Mouse (Mus musculus) embryonic facial prominence, embryonic 14.5 days (tissue): Measurements from ENCODE around the gene Brpf3. TPM values are rescaled to one million over a fixed set of nuclear protein-coding genes. Genes with fewer than 3 reads are reported as not detected.
"Not testable (repeated sequence)": the region's sequence is repeated elsewhere in the genome, so short reads cannot be mapped to it uniquely, and the experiment has no call there.

Source experiments
- ATAC-seq: fragments of 200-750 bp; cut with Nextera tagmentation; 2 replicates; pipeline ENCODE4 v1.8.0; 2017; ENCODE audit warnings: low read depth, moderate number of reproducible peaks, moderate TSS enrichment
- DNase-seq: peaks from one replicate; pipeline ENCODE4 v3.0.0-alpha.2; 2015; ENCODE audit warnings: low spot score
- H3K27ac ChIP-seq: fragments of 300-500 bp; sonication (generic); replicated peaks from 2 replicates; pipeline ENCODE4 v1.5.1; 2014; ENCODE audit warnings: low read depth, mild to moderate bottlenecking, low read length, moderate library complexity
- H3K27me3 ChIP-seq: fragments of 300-500 bp; sonication (generic); replicated peaks from 2 replicates; pipeline ENCODE4 v1.6.1; 2014; ENCODE audit warnings: low read length; ENCODE audit not compliant: control insufficient read depth, insufficient read depth
- H3K36me3 ChIP-seq: fragments of 300-500 bp; sonication (generic); 2 replicates; pipeline ENCODE4 v1.6.1; 2014; ENCODE audit warnings: low read length, mixed read lengths; ENCODE audit not compliant: control insufficient read depth, insufficient read depth
- H3K4me1 ChIP-seq: fragments of 300-500 bp; sonication (generic); 2 replicates; pipeline ENCODE4 v1.6.1; 2014; ENCODE audit warnings: antibody characterized with exemption, low read length; ENCODE audit not compliant: control insufficient read depth, insufficient read depth
- H3K4me2 ChIP-seq: fragments of 300-500 bp; sonication (generic); 2 replicates; pipeline ENCODE4 v1.6.1; 2014; ENCODE audit warnings: low read depth, mild to moderate bottlenecking, low read length, moderate library complexity, mixed read lengths
- H3K4me3 ChIP-seq: fragments of 300-500 bp; sonication (generic); 2 replicates; pipeline ENCODE4 v1.5.1; 2014; ENCODE audit warnings: low read depth, mild to moderate bottlenecking, low read length
- H3K9ac ChIP-seq: fragments of 300-500 bp; sonication (generic); 2 replicates; pipeline ENCODE4 v1.6.1; 2014; ENCODE audit warnings: low read depth, mild to moderate bottlenecking, low read length, moderate library complexity, mixed read lengths
- H3K9me3 ChIP-seq: fragments of 300-500 bp; sonication (generic); 2 replicates; pipeline ENCODE4 v1.6.1; 2016; ENCODE audit warnings: low read length; ENCODE audit not compliant: control insufficient read depth
- WGBS: fragments of 180-500 bp; shearing (Covaris S2); extraction: QIAGEN DNeasy Blood & Tissue Kit; methylation state at CpG from one replicate; pipeline ENCODE4 v1.1.7; 2014; 5-methylcytosine and 5-hydroxymethylcytosine counted together
- polyA plus RNA-seq: library from polyadenylated mRNA; unstranded; fragments of >200 nt; fragmentation: Nextera tagmentation; extraction: Ambion mirVana; gene quantifications from 2 replicates; pipeline ENCODE4 v1.2.1, GENCODE M21; 2014

The Brpf3 gene
- polyA plus RNA-seq, 1 experiment from 2014 or later, result 10.2 TPM

GRCm38 (mm10) chr17:28831065-28831464 lies 30.2 kb downstream of the Brpf3 start:
- Histone ChIP-seq H3K4me3 (no peak overlapping the region), H3K9me3 (no peaks in the 10 kb centered on the region), H3K27ac (no peak overlapping the region), H3K27me3 (no peaks in the 10 kb centered on the region), H3K36me3 (peaks cover 95% of the 10 kb centered on the region), H3K9ac (no peak overlapping the region), H3K4me1 (no peaks in the 10 kb centered on the region), H3K4me2 (no peak overlapping the region)
- no peak for ATAC-seq
- DNase-seq, result no peak
- 72% methylated on average over 7 of the region's 8 CpGs for WGBS

GRCm38 (mm10) chr17:28832040-28832439 lies 31.1 kb downstream of the Brpf3 start:
- H3K4me2 ChIP-seq, result no peak overlapping the region
- ATAC-seq (no peak), DNase-seq (no peak)
- no peaks in the 10 kb centered on the region for H3K9me3 ChIP-seq
- 73% methylated on average over 9 of the region's 9 CpGs for WGBS
- H3K36me3 ChIP-seq, result peaks cover 96% of the 10 kb centered on the region
- no peak overlapping the region for H3K27ac ChIP-seq
- H3K9ac ChIP-seq, result no peak overlapping the region
- H3K4me1 ChIP-seq, result no peaks in the 10 kb centered on the region
- no peaks in the 10 kb centered on the region for H3K27me3 ChIP-seq
- H3K4me3 ChIP-seq, result no peak overlapping the region

GRCm38 (mm10) chr17:28832875-28833274 lies 32.0 kb downstream of the Brpf3 start:
- Histone ChIP-seq H3K27ac (no peak overlapping the region), H3K9me3 (no peaks in the 10 kb centered on the region), H3K4me3 (no peak overlapping the region), H3K27me3 (no peaks in the 10 kb centered on the region), H3K9ac (no peak overlapping the region), H3K4me2 (no peak overlapping the region), H3K4me1 (no peaks in the 10 kb centered on the region), H3K36me3 (peaks cover 96% of the 10 kb centered on the region)
- no peak for ATAC-seq
- 94% methylated on average over 3 of the region's 3 CpGs for WGBS
- DNase-seq, result no peak

GRCm38 (mm10) chr17:28834676-28835075 lies 33.8 kb downstream of the Brpf3 start:
- H3K36me3 ChIP-seq, result peaks cover 96% of the 10 kb centered on the region
- ATAC-seq, result no peak
- no peak overlapping the region for H3K9ac ChIP-seq
- H3K4me3 ChIP-seq, result no peak overlapping the region
- no peak for DNase-seq
- H3K4me2 ChIP-seq, result no peak overlapping the region
- WGBS, result 81% methylated on average over 10 of the region's 10 CpGs
- H3K27me3 ChIP-seq, result no peaks in the 10 kb centered on the region
- H3K4me1 ChIP-seq, result no peaks in the 10 kb centered on the region
- H3K9me3 ChIP-seq, result peaks cover 5% of the 10 kb centered on the region; the same call in 1 of the 2 replicates
- H3K27ac ChIP-seq, result no peak overlapping the region

- peaks cover 72% of the 10 kb centered on the region for H3K36me3 ChIP-seq
- ATAC-seq, result no peak
- DNase-seq, result no peak
- H3K4me2 ChIP-seq, result no peak overlapping the region
- 91% methylated on average over 7 of the region's 7 CpGs for WGBS
- no peak overlapping the region for H3K27ac ChIP-seq
- H3K9me3 ChIP-seq, result peaks cover 11% of the 10 kb centered on the region; the same call in 1 of the 2 replicates
- H3K9ac ChIP-seq, result no peak overlapping the region
- H3K27me3 ChIP-seq, result no peaks in the 10 kb centered on the region
- no peaks in the 10 kb centered on the region for H3K4me1 ChIP-seq
- no peak overlapping the region for H3K4me3 ChIP-seq
These were observed 37.0 kb downstream of the Brpf3 start for GRCm38 (mm10) chr17:28837840-28838239.

GRCm38 (mm10) chr17:28841947-28842346 lies 41.1 kb downstream of the Brpf3 start:
- not testable (repeated sequence) for H3K9ac ChIP-seq, H3K4me3 ChIP-seq, H3K27me3 ChIP-seq, H3K4me2 ChIP-seq, ATAC-seq, DNase-seq, H3K4me1 ChIP-seq, H3K27ac ChIP-seq
- peaks cover 33% of the 10 kb centered on the region for H3K36me3 ChIP-seq
- WGBS, result 95% methylated on average over 4 of the region's 4 CpGs
- peaks cover 11% of the 10 kb centered on the region; the same call in 1 of the 2 replicates for H3K9me3 ChIP-seq

GRCm38 (mm10) chr17:28843665-28844064 lies 42.8 kb downstream of the Brpf3 start:
- no peak overlapping the region for H3K4me3 ChIP-seq
- no peak overlapping the region for H3K9ac ChIP-seq
- H3K27ac ChIP-seq, result no peak overlapping the region
- WGBS, result 82% methylated on average over 5 of the region's 5 CpGs
- H3K4me1 ChIP-seq, result no peaks in the 10 kb centered on the region
- DNase-seq, result no peak
- ATAC-seq, result no peak
- H3K27me3 ChIP-seq, result no peaks in the 10 kb centered on the region
- no peak overlapping the region for H3K4me2 ChIP-seq
- H3K9me3 ChIP-seq, result peaks cover 11% of the 10 kb centered on the region; the same call in 1 of the 2 replicates
- H3K36me3 ChIP-seq, result peaks cover 16% of the 10 kb centered on the region

GRCm38 (mm10) chr17:28846974-28847617 lies 46.2 kb downstream of the Brpf3 start:
- Histone ChIP-seq H3K36me3 (no peaks in the 10 kb centered on the region), H3K9me3 (no peaks in the 10 kb centered on the region), H3K4me1 (no peaks in the 10 kb centered on the region), H3K9ac (no peak overlapping the region), H3K4me3 (no peak overlapping the region), H3K27ac (no peak overlapping the region), H3K4me2 (no peak overlapping the region), H3K27me3 (no peaks in the 10 kb centered on the region)
- DNase-seq, result no peak
- 63% methylated on average over 11 of the region's 11 CpGs for WGBS
- no peak for ATAC-seq

GRCm38 (mm10) chr17:28850511-28850910 lies 49.6 kb downstream of the Brpf3 start:
- Histone ChIP-seq H3K9ac (no peak overlapping the region), H3K27ac (no peak overlapping the region), H3K4me1 (no peaks in the 10 kb centered on the region), H3K27me3 (no peaks in the 10 kb centered on the region), H3K9me3 (no peaks in the 10 kb centered on the region), H3K4me2 (no peak overlapping the region), H3K36me3 (no peaks in the 10 kb centered on the region), H3K4me3 (no peak overlapping the region)
- WGBS, result 94% methylated on average over 5 of the region's 5 CpGs
- no peak for ATAC-seq
- DNase-seq, result no peak
